Mouse (Mus musculus) retina, embryonic 14.5 days (tissue): Measurements from ENCODE around the gene Msrb1.
"Not testable (repeated sequence)": the region's sequence is repeated elsewhere in the genome, so short reads cannot be mapped to it uniquely, and the experiment has no call there.

Experiments
- DNase-seq: peaks from one replicate; pipeline ENCODE4 v3.0.0-alpha.2; 2015; ENCODE audit warnings: low spot score

Msrb1 gene

DNA sequence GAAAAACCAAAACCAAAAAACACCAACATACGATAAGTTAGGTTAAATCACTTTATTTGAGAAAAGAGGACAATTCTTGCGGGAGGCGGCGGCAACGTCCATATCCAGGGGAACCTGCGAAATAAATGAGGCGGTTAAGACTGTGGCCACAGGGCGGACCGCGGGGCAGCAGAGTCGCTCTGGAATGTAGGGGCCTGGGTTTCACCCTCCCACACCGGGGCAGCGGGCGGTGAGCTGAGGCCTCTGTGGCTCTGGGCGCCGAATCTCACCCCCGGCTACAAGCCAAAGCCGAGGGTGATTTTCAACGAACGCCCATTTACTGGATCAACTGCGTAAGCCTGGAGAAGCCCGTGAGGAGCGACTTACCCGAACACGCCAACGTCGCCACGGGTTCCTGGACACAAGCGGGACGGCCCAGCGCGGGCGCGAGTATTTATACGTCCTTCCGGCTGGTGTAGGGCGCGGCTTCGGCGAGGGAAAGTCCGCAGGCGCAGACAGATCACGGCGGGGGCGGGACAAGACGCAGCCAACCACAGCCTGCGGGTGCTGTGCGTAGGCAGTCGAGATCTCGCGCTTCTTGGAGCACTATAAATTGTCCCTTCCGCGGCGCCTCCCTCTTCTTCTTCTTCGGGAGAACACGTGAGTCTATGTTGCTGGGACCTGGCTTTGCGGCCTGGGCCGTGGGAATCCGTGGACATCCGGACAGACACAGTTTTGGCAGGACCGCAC is 16.8 kb upstream of the Msrb1 start:
- peak; percentile 99 for DNase-seq

DNA sequence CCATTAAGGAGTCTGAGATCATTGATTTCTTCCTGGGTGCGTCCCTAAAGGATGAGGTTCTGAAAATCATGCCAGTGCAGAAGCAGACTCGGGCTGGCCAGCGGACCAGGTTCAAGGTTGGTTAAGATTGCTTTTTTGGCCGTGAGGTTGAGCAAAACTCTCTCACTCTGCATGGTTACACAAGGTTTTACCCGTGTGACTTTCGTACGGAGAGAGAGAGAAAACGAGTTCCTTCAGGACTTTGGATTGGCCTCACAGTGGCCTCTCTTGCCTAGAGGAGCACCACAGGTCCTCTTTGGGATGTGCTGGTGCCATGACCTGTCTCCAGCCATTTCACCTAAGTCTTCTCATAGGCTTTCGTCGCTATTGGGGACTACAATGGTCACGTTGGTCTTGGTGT is 15.8 kb upstream of the Msrb1 start:
- not testable (repeated sequence) for DNase-seq

DNA sequence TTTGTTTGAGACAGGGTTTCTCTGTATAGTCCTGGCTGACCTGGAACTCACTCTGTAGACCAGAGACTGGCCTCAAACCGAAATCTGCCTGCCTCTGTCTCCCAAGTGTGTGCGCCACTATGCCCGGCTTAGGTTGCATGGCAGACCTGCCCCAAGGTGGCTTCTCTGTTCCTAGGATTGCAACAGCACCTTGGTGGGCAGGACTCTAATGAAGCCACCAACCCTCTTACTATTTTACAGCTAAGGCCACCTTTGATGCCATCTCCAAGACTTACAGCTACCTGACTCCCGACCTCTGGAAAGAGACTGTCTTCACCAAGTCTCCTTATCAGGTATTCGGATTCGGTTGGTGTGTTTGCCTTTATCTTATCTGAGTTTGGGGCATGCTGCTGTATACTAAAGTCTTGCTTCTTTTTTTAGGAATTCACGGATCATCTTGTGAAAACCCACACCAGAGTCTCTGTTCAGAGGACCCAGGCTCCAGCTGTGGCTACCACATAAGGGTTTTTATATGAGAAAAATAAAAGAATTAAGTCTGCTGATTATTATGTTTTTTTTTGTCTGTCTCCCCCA is 15.0 kb upstream of the Msrb1 start:
- DNase-seq, result not testable (repeated sequence)

DNA sequence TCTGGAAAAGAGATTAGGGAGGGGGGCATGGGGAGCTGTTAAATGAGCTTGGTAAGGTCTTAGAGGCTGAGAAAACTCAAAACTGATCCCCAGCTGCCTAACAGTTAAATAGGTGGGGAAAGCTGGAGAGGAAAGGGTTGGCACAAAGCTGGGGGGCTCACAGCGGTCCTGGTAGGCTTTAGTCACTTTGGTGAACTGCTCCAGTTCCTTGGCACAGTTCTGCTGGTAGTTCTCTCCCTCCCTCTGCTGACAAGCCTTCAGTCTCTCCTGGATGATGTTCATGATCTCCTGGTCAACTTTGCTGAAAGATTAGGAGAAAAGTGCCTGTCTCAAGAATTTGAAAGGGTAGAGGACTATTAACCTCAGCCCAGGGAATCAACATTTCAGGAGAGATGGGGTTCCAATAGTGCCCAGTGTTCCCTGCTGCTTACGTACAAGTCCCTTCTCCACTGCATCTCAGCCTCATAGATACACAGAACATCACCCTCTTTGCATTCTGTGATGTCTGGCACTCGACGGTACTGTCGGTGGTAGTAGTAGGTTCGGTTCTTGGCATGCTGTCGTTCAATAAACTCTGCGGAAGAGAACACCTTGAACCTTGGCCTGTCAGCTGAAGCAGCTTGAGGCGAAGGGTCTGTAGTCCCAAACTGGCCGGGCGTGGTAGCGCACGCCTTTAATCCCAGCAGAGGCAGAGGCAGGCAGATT is 14.1 kb upstream of the Msrb1 start:
- no peak for DNase-seq

DNA sequence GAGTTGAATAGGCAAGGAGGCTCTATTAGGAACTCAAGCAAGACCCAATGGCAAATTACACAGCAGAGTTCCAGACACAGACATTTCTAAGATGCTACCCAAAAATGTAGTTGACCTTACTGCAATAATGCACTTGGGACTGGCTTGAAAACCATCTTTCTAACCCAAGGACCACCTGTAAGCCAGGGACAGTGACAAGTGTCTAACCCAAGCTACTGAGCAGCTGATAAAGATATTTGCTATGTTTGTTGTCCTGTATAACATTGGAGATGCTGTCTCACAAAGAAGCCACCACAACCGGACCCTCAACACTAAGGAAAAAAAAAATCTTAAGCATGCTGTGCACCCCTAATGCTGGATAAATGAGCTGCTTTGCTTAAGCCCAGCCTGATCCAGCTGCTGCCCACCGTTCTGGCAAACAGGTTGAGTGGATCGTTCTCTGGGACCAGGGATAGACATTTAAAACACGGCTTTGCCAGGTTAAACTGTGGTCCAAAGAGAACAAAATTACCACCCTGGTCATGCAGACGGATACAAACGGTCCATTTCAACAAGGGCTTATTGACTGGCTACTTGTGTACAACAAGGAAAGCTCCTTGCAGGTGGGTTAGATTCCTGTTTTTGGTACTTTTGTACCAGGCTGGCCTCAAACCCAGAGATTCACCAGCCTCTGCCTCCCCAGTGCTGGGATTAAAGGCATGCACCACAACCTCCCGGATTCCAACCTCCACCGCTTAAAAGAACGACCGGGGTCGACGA is 13.1 kb upstream of the Msrb1 start:
- no peak for DNase-seq

DNA sequence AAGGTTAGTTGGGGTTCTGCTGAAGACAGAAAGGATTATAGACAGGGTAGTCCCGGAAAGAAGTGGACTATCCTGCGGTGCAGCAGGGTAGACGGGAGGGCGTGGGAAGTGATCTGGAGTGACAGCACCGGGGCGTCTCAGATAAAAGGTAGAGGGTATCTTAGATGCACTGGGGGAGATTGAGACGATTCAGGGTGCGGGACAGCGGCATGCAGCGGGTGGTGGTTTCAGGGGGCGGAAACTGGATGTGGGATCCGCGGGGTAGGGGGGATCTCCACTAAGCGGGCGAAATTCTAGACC is 12.6 kb upstream of the Msrb1 start:
- DNase-seq, result peak; percentile 38

DNA sequence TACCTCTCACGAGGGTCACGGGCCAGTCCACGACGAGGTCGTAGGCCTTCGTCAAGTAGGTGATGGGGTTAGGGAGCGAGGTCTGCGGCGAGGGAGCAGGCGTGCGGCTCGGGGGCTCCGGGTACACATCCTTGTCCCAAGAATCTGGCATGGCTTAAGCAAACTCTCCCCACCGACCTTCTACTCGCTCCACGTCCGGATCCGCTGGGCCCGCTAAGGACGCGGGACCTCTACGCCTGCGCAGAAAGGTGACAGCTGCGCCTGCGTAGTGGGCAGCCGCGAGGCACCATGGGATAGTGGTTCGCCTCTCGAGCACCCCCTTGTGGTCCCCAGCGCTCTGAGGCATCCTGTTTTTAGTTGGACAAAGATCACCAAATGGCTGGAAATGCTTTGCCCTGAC is 12.3 kb upstream of the Msrb1 start, which contains the start of gene Ndufb10:
Ndufb10 (minus strand) TSS at position 295 of the 400 bp plus-strand sequence.
- DNase-seq, result peak; percentile 99

DNA sequence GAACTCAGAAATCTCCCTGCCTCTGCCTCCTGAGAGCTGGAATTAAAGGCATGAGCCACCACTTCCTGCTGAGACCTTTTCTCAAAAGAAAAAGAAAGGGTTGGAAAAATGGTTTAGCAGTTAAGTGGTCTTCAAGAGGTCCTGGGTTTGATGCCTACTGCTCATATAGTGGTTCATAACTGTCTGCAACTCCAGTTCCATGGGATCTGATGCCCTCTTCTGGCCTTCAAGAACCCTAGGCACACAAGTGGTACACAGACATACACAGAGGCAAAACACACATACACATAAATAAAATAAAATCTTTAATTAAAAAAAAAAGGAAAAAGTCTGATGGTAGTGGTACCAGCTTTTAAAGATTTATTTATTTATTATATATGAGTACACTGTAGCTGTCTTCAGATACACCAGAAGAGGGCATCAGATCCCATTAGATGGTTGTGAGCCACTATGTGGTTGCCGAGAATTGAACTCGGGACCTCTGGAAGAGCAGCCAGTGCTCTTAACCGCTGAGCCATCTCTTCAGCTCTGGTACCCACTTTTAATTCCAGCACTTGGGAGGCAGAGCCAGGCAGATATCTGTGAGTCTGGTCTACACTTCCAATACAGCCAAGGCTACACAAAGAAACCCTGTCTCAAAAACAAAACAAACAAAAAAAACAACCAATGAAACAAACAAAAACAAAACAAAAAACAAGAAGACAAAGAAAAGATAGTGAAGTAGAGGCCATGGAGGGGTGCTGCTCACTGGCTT is 10.6 kb upstream of the Msrb1 start:
- DNase-seq, result no peak

DNA sequence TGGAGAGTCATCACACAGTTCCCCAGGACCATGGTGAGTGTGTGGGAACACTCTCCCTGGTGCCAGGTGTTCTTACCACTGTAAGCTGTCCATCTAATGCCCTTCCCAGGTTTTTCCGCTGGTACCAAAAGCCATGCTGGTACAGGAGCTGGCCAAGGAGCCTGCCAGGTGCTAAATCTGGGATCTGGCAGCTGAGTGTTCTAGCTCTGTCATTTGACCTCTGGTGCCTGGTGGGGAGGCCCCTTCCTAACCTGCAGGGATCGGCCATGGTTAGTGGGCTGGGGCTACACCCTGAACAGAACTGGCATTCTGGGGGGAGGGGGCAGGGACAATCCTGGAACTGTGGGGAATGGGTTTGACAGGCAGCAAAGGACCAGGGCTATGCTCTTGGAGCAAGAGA is 8.8 kb upstream of the Msrb1 start, which contains the start of gene Rpl3l:
Rpl3l (plus strand) TSS at position 203 of the 400 bp plus-strand sequence.
- DNase-seq, result no peak

DNA sequence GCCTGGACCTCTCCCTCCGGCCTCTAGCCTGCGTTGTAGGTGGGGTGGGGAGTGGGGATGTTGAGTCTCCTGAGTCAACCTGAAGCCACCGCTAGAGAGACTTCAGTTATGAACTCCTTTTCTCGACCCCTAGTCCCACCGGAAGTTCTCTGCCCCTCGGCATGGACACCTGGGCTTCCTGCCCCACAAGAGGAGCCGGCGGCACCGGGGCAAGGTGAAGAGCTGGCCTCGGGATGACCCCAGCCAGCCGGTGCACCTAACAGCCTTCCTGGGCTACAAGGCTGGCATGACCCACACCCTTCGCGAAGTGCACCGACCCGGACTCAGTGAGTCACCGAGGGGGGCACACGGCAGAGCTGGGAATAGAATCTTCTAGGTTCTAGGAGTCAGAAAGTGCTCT is 8.3 kb upstream of the Msrb1 start:
- DNase-seq, result no peak

DNA sequence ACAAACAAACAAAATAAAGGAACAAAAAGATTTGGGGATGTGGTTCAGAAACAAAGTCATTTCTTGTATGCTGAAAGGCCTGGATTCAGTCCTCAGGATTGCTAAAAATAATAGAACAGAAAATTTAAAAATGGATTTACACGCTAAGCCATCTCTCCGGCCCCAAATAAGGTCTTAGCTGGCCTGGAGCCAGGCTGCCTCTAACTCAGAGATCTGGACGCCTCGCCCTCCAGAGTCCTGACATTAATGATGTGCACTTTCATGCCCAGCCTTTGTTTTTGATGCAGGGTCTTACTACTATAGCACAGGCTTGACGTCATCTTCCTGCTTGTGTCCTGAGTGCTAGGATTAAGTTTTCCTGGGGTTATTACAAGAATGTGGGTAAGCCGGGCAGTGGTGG is 7.4 kb upstream of the Msrb1 start:
- DNase-seq, result no peak

DNA sequence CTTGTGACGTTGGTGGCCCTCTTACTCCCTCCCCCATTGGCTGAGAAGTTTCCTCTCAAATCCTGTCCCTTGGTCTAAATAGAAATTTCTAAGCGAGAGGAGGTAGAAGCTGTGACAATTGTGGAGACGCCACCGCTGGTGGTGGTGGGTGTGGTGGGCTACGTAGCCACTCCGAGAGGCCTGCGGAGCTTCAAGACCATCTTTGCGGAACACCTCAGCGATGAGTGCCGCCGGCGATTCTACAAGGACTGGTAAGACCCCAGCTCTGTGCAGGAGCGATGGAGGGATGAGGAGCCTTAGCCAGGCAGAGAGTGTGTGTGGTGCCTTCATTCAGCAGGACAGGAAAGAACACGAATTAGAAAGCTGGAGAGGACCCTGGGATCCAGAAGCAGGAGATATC is 5.7 kb upstream of the Msrb1 start:
- no peak for DNase-seq

DNA sequence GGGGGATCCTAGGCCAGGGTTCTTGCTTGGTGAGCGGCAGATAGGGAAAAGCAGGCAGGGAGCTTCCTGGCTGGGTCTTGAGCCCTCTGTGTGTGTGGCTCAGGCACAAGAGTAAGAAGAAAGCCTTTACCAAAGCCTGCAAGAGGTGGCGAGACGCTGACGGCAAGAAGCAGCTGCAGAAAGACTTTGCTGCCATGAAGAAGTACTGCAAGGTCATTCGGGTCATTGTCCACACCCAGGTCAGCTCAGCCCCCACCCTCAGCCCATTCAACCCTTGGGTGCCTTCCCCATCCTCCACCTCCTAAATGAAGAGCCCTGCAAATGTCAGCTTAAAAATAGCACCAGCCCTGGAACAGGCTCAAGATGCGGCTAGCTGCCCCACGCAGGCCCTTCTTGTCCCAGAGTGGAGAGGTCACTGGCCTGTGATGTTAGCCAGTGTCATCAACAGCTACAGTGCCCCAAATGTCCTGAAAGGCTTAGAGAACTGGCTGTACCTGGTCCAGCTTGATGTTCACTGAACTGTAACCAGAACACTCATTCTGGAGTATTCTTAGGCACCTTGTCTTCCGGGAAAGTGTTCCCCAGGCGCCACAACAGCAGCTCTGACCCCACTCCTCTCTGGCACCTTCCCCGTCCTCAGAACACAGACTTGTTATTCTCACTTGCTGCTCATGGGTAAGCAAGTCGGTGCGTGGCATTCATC is 4.1 kb upstream of the Msrb1 start:
- DNase-seq, result no peak

DNA sequence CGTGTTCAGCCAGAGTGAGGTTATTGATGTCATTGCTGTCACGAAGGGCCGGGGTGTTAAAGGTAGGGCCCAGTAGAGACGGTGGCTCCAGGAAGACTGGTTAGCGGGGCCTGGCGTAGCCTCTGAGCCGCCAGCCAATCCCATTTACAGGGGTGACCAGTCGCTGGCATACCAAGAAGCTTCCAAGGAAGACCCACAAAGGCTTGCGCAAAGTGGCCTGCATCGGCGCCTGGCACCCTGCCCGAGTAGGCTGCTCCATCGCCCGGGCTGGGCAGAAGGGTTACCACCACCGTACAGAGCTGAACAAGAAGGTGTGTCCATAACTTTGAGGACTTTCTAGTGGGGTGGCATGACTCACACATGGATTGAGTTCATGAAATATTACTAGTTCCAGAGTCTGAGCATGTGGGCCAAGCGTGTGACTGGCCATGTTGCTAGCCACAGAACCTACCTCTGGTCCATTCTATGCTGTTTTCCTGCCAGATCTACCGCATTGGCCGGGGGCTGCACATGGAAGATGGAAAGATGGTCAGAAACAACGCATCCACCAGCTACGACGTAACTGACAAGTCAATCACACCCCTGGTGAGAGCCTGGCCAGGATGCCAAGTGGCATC is 2.9 kb upstream of the Msrb1 start:
- no peak for DNase-seq

DNA sequence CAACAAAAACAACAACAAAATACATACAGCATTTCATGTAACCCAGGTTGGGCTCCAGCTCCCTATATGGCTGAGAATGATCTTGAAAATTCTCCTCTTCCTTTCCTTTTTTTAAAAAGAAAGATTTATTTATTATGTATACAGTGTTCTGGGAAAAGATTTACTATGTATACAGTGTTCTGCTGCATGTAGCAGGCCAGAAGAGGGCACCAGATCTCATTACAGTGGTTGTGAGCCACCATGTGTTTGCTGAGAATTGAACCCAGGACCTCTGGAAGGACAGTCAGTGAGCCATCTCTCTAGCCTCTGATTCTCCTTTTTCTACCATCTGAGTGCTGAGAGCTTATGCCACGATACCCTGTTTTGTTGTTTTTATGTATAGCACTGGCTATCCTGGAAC is 1.9 kb upstream of the Msrb1 start:
- no peak for DNase-seq

DNA sequence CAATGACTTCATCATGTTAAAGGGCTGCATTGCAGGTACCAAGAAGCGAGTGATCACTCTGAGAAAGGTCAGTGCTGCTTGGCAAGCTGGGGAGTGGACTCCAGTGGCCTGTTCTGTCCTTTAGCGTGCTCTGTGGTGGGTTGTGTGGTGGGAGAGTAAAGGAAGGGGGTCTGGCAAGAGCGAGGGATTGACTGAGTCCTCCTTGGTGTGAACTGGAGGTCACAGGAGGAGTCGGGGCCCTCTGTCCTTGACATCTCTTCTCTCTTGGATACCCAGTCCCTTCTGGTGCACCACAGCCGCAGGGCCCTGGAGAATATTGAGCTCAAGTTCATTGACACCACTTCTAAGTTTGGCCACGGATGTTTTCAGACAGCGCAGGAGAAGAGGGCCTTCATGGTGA is 996 bp upstream of the Msrb1 start:
- no peak for DNase-seq

DNA sequence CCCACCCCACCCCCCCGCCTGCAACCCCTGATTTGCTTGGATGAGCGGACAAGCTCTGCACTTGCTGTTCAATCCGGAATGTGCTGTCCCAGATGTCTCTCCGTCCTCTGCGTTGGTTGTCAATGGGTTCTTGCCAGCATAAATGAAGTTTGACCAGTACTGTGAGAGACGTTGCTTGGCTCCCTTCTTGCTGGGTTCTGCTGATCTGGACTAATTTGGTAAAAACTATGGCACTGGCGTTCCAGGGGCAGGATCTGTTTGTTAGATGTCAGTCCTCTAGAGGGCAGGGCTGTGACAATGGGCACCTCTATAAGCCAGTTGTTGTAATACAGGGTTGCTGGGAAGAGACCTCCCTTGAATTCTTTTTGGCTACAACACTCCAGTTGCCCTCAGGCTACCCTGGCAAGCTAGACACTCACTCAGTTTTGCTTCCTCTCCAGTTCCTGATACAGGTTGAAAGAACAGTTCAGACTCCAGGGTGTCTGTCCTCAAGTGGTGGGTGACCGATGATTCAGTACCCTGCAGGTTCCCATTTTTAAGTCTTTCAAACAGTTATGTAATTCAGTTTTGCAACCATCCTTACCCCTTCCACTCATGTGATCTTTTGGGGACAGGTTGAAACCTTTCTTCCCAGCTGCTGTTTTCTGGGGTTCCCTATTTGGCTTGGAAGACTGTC is 831 bp downstream of the Msrb1 start:
- no peak for DNase-seq

DNA sequence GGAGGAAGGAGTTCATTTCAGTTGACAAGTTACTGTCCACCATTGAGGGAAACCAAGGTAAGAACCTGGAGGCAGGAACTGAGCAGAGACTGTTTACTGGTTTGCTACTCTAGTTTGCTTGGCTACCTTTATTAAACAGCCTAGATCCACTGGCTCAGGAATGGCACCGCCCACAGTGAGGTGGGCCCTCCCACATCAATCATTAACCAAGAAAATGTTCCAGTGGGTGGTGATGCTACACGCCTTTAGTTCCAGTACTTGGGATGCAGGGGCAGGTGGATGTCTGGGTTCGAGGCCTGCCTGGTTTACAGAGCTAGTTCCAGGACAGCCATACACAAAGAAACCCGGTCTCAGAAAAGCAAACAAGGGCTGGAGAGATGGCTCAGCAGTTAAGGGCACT is 1.8 kb downstream of the Msrb1 start:
- DNase-seq, result no peak

DNA sequence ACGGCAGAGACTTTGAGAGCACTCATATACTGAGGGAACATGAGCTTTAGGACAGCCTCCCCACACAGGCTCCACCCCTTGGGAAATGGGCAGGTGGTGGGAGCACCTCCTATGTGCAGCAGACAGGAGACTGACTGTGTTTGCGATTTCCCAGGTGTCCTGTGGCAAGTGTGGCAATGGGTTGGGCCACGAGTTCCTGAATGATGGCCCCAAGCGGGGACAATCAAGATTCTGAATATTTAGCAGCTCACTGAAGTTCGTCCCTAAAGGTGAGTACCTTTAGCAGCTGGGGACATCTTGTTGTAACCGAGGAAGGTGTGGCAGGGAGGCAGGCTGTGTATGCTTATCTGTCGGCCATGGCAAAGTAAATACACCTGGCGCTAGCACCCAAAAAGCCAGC is 3.5 kb downstream of the Msrb1 start:
- DNase-seq, result no peak

DNA sequence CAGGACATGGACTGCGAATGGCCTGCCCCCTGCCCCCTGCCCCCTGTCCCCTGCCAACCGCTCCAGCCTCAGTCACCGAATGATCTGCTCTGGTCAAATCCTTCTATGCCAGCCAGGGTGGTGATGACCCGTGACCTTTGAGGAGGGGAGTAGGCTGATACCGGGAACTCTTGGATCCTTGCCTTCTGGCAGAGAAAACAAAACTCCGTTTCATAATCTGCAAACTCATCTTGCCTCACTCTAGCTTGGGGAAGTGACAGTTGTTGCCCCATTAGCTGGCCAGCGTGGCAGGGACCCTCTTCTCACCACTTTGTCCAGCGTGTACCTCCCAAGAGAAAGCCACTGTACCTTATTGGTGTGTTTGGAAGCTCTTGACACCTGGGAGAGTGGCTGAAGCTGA is 5.9 kb downstream of the Msrb1 start:
- DNase-seq, result no peak
